Mouse (Mus musculus) embryonic facial prominence, embryonic 15.5 days (tissue): ENCODE data around the gene Sh2d1a. TPM values are rescaled to one million over a fixed set of nuclear protein-coding genes. Genes with fewer than 3 reads are reported as not detected.

ENCODE experiments used
- ATAC-seq: fragments of 200-750 bp; cut with Nextera tagmentation; 2 replicates; pipeline ENCODE4 v1.8.0; 2017; ENCODE audit warnings: low read depth, moderate TSS enrichment; ENCODE audit not compliant: insufficient number of reproducible peaks, low FRiP score, low TSS enrichment
- H3K27ac ChIP-seq: fragments of 300-500 bp; sonication (generic); replicated peaks from 2 replicates; pipeline ENCODE4 v1.5.1; 2015; ENCODE audit warnings: mild to moderate bottlenecking, inconsistent platforms
- H3K27me3 ChIP-seq: fragments of 300-500 bp; sonication (generic); 2 replicates; pipeline ENCODE4 v1.6.1; 2015; ENCODE audit warnings: inconsistent platforms
- H3K36me3 ChIP-seq: fragments of 300-500 bp; sonication (generic); 2 replicates; pipeline ENCODE4 v1.6.1; 2015; ENCODE audit warnings: mild to moderate bottlenecking, inconsistent platforms
- H3K4me1 ChIP-seq: fragments of 300-500 bp; sonication (generic); 2 replicates; pipeline ENCODE4 v1.6.1; 2015; ENCODE audit warnings: inconsistent platforms
- H3K4me2 ChIP-seq: fragments of 300-500 bp; sonication (generic); replicated peaks from 2 replicates; pipeline ENCODE4 v1.6.1; 2015; ENCODE audit warnings: mild to moderate bottlenecking, inconsistent platforms
- H3K4me3 ChIP-seq: fragments of 300-500 bp; sonication (generic); replicated peaks from 2 replicates; pipeline ENCODE4 v1.5.1; 2015; ENCODE audit warnings: mild to moderate bottlenecking, inconsistent platforms
- H3K9ac ChIP-seq: fragments of 300-500 bp; sonication (generic); 2 replicates; pipeline ENCODE4 v1.6.1; 2015; ENCODE audit warnings: inconsistent platforms
- H3K9me3 ChIP-seq: fragments of 300-500 bp; sonication (generic); replicated peaks from 2 replicates; pipeline ENCODE4 v1.6.1; 2016; ENCODE audit warnings: inconsistent platforms
- WGBS: fragments of 180-500 bp; shearing (Covaris S2); methylation state at CpG from one replicate; pipeline ENCODE4 v1.1.7; 2015; 5-methylcytosine and 5-hydroxymethylcytosine counted together
- polyA plus RNA-seq: library from polyadenylated mRNA; unstranded; fragments of >200 nt; fragmentation: Nextera tagmentation; extraction: Ambion mirVana; gene quantifications from 2 replicates; pipeline ENCODE4 v1.2.1, GENCODE M21; 2015

Sh2d1a gene
- polyA plus RNA-seq, 1 experiment from 2014 or later = 1.0 TPM

DNA sequence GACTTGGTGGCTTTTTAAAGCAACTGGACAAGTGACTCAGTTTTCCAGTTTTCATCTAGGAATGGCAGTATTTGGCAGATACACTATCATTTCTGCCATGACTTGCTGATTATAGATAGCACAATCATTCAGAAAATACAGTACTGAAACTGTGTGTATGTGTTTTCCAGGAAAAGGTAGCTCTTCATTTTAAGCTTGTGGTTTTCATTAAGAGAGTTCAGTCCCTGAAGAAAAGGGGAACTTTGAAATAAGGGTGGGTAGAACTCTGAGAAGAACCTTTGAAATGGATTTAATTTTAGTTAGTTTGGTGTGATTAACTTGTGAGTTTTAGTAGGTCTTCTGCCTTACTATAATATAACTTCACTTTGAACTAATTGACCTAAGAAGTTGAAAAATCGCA lies 42.8 kb downstream of the Sh2d1a start:
- H3K9me3 ChIP-seq = no peaks in the 10 kb centered on the region
- H3K9ac ChIP-seq = no peak overlapping the region
- H3K4me2 ChIP-seq = no peak overlapping the region
- H3K36me3 ChIP-seq = no peaks in the 10 kb centered on the region
- H3K27ac ChIP-seq = no peak overlapping the region
- no peaks in the 10 kb centered on the region for H3K27me3 ChIP-seq
- 78% methylated on average over 1 of the region's 1 CpGs for WGBS
- H3K4me3 ChIP-seq = no peak overlapping the region
- H3K4me1 ChIP-seq = no peaks in the 10 kb centered on the region
- no peak for ATAC-seq

DNA sequence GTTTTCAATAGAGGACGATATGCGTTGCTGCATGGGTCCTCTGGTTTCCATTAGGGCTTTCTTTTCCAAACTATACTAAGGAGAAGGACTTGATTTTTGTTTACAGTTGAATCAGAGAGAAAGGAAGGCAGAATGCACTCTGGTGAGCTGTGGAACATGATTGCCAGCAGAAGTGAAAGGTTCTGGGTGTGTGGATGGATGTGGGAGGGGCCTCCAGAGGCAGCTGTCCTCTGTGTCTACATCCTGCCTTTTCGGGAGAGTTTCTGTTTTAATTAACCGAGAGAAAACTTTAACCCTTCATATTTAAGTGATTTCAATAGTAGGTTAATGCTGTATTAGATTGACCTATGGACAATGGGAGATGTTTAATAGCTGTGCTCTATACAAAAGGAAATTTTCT lies 46.3 kb downstream of the Sh2d1a start:
- ATAC-seq = no peak
- Histone ChIP-seq H3K36me3 (no peaks in the 10 kb centered on the region), H3K9ac (no peak overlapping the region), H3K27ac (no peak overlapping the region), H3K27me3 (no peaks in the 10 kb centered on the region), H3K9me3 (no peaks in the 10 kb centered on the region), H3K4me1 (no peaks in the 10 kb centered on the region), H3K4me2 (no peak overlapping the region), H3K4me3 (no peak overlapping the region)
- WGBS = 47% methylated on average over 4 of the region's 4 CpGs

DNA sequence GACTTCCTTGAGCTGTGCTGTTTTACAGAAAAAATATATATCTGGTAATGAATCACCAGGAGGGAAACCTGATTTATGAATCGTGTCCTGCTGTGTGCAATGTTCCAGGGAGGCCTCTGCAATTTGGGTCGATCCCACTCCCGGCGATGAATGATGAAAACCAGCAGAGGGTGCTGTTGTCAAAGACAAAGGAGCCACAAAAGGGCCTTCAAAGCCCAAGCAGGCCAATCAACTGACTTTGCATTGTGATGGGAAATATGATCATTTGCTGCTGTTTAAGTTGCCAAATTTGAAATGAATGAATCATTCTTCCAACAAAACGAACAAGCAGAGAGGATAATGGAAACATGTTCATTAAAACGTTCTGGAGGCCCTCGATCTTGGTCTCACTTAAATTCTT lies 55.0 kb downstream of the Sh2d1a start:
- Histone ChIP-seq H3K4me3 (no peak overlapping the region), H3K27me3 (no peaks in the 10 kb centered on the region), H3K4me2 (no peak overlapping the region), H3K27ac (no peak overlapping the region), H3K9me3 (no peaks in the 10 kb centered on the region), H3K36me3 (no peaks in the 10 kb centered on the region), H3K4me1 (no peaks in the 10 kb centered on the region), H3K9ac (no peak overlapping the region)
- ATAC-seq = no peak
- 9% methylated on average over 7 of the region's 7 CpGs for WGBS

DNA sequence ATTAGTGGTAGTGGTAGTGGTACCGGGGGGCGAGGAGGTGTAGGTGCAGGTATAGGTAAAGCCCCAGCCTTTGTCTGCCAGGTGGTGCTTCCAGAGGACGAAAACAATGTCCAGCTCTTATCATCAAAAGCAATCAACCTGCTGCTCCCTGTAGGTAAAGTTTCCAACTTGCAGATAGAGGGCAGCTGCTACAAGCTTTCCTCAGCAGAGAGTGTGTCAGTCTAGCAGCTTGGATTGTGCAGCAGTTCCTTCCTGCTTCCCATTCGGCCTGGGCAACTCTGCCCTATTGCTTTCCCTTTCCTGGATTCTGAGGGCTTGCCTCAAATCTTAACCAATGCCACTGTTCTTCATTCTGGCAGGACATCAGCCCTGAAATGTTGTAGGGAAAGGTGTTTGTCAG lies 56.4 kb downstream of the Sh2d1a start:
- Histone ChIP-seq H3K36me3 (no peaks in the 10 kb centered on the region), H3K4me1 (no peaks in the 10 kb centered on the region), H3K4me2 (no peak overlapping the region), H3K9ac (no peak overlapping the region), H3K4me3 (no peak overlapping the region), H3K27ac (no peak overlapping the region), H3K27me3 (no peaks in the 10 kb centered on the region), H3K9me3 (no peaks in the 10 kb centered on the region)
- ATAC-seq = no peak
- WGBS = 69% methylated on average over 4 of the region's 4 CpGs

Other genes with a start within 250 kb of the Sh2d1a start
- gene Tex13c2, start 12.8 kb upstream of the Sh2d1a start, polyA plus RNA-seq = not detected in 2 replicates